Mouse (Mus musculus) adrenal gland, postnatal 14 days (tissue): ENCODE measurements at regions not wholly inside any gene's neighbourhood (a gene's known extent, or its start where the extent isn't known, plus 50 kb on each side); places are given as distances from the start of the nearest gene placed in this dataset.
"Not testable (repeated sequence)": the region's sequence is repeated elsewhere in the genome, so short reads cannot be mapped to it uniquely, and the experiment has no call there.

ENCODE experiments used
- DNase-seq: peaks from one replicate; pipeline ENCODE4 v3.0.0; 2021; ENCODE audit warnings: mixed read lengths

- DNase-seq, result no peak
These were observed 109.3 kb upstream of the Dyrk2 start for GRCm38 (mm10) chr10:118979339-118979738.

- DNase-seq, result no peak
These were observed 108.3 kb upstream of the Dyrk2 start for GRCm38 (mm10) chr10:118978181-118978743.

GRCm38 (mm10) chr10:118976447-118976846, 106.4 kb upstream of the Dyrk2 start:
- no peak for DNase-seq

GRCm38 (mm10) chr10:118975772-118976171, 105.8 kb upstream of the Dyrk2 start:
- no peak for DNase-seq

GRCm38 (mm10) chr10:118973324-118973723, 103.3 kb upstream of the Dyrk2 start:
- no peak for DNase-seq

GRCm38 (mm10) chr10:118972626-118973025, 102.6 kb upstream of the Dyrk2 start:
- peak; percentile 21 for DNase-seq

- DNase-seq, result no peak
These were observed 100.6 kb upstream of the Dyrk2 start for GRCm38 (mm10) chr10:118970457-118971175.

GRCm38 (mm10) chr10:118961713-118962181, 91.7 kb upstream of the Dyrk2 start:
- no peak for DNase-seq

- DNase-seq, result no peak
These were observed 90.1 kb upstream of the Dyrk2 start for GRCm38 (mm10) chr10:118960076-118960475.

GRCm38 (mm10) chr10:118959623-118960022, 89.6 kb upstream of the Dyrk2 start:
- no peak for DNase-seq

GRCm38 (mm10) chr10:118956352-118956751, 86.3 kb upstream of the Dyrk2 start:
- no peak for DNase-seq

- DNase-seq, result no peak
These were observed 83.4 kb upstream of the Dyrk2 start for GRCm38 (mm10) chr10:118953440-118953839.

- no peak for DNase-seq
These were observed 82.7 kb upstream of the Dyrk2 start for GRCm38 (mm10) chr10:118952756-118953155.

GRCm38 (mm10) chr10:118947724-118948123, 77.7 kb upstream of the Dyrk2 start:
- DNase-seq, result peak; percentile 66

GRCm38 (mm10) chr10:118947016-118947674, 77.1 kb upstream of the Dyrk2 start:
- DNase-seq, result peak; percentile 31

- no peak for DNase-seq
These were observed 57.3 kb upstream of the Dyrk2 start for GRCm38 (mm10) chr10:118927316-118927715.

- DNase-seq, result no peak
These were observed 53.6 kb upstream of the Dyrk2 start for GRCm38 (mm10) chr10:118923473-118924185.

- DNase-seq, result not testable (repeated sequence)
These were observed 52.1 kb upstream of the Dyrk2 start for GRCm38 (mm10) chr10:118922120-118922519.
